Mouse (Mus musculus): ENCODE data around the gene Tcerg1l.

DNA sequence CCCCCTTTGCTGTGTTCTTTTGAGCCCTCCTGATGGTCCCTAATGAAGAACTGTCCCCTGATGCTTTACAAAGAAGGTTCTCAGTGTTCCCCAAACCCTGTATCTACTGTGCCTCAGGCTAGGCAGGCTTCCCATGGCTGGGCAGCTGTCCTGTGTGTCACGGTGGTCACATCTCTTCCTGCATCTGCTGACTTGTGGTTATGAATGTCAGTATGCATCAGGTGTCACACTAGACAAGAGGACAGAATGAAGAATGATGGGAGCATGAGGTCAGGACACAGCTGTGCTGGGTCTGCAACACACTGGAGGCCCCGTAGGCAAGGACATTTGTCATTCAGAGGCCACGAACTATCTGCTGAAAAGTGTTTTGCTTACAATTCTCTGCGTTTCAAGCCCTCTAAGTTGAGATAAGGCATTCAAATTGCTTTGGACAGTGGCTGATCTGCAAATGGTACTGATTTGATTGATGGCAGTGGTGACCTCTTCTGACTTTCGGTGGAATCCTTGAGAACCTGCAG lies 159.8 kb downstream of the Tcerg1l start:
- no peak for TF ChIP-seq CTCF (IDR thresholded peaks at IDR 0.05; ENCODE audit: extremely low read depth, insufficient read depth, low read length)
- TF ChIP-seq POLR2A (IDR thresholded peaks at IDR 0.05; ENCODE audit: extremely low read depth, insufficient read depth, low read length) = no peak

Measured in cortical plate, adult 2 months (tissue).